Mouse (Mus musculus) limb, embryonic 12.5 days (tissue): Measurements from ENCODE around the gene Cdk19. TPM values are rescaled to one million over a fixed set of nuclear protein-coding genes. Genes with fewer than 3 reads are reported as not detected.
A peak's percentile ranks its signal among the peaks of the same experiment; 100 is the strongest.

Experiments
- ATAC-seq: fragments of 200-750 bp; cut with Nextera tagmentation; 2 replicates; pipeline ENCODE4 v1.8.0; 2017; ENCODE audit warnings: low read depth, moderate TSS enrichment; ENCODE audit not compliant: insufficient number of reproducible peaks, insufficient read depth, low FRiP score, low TSS enrichment
- H3K27ac ChIP-seq: fragments of 300-500 bp; sonication (generic); 2 replicates; pipeline ENCODE4 v1.5.1; 2016; ENCODE audit warnings: mild to moderate bottlenecking, moderate library complexity
- H3K27me3 ChIP-seq: fragments of 300-500 bp; sonication (generic); 2 replicates; pipeline ENCODE4 v1.6.1; 2016; ENCODE audit warnings: mild to moderate bottlenecking, moderate library complexity
- H3K36me3 ChIP-seq: fragments of 300-500 bp; sonication (generic); 2 replicates; pipeline ENCODE4 v1.6.1; 2016; ENCODE audit warnings: mild to moderate bottlenecking, moderate library complexity
- H3K4me1 ChIP-seq: fragments of 300-500 bp; sonication (generic); replicated peaks from 2 replicates; pipeline ENCODE4 v1.6.1; 2016
- H3K4me2 ChIP-seq: fragments of 300-500 bp; sonication (generic); 2 replicates; pipeline ENCODE4 v1.6.1; 2016; ENCODE audit warnings: mild to moderate bottlenecking, moderate library complexity
- H3K4me3 ChIP-seq: fragments of 300-500 bp; sonication (generic); replicated peaks from 2 replicates; pipeline ENCODE4 v1.5.1; 2016; ENCODE audit warnings: mild to moderate bottlenecking
- H3K9ac ChIP-seq: fragments of 300-500 bp; sonication (generic); replicated peaks from 2 replicates; pipeline ENCODE4 v1.6.1; 2016; ENCODE audit warnings: mild to moderate bottlenecking, moderate library complexity
- H3K9me3 ChIP-seq: fragments of 300-500 bp; sonication (generic); 2 replicates; pipeline ENCODE4 v1.6.1; 2016; ENCODE audit warnings: mild to moderate bottlenecking, moderate library complexity
- WGBS: fragments of 180-500 bp; shearing (Covaris S2); methylation state at CpG from one replicate; pipeline ENCODE4 v1.1.7; 2016; 5-methylcytosine and 5-hydroxymethylcytosine counted together
- polyA plus RNA-seq: library from polyadenylated mRNA; unstranded; fragments of >200 nt; fragmentation: Nextera tagmentation; extraction: Ambion mirVana; gene quantifications from 2 replicates; pipeline ENCODE4 v1.2.1, GENCODE M21; 2016

The Cdk19 gene
- polyA plus RNA-seq, 1 experiment from 2014 or later, result 15.7 TPM

DNA sequence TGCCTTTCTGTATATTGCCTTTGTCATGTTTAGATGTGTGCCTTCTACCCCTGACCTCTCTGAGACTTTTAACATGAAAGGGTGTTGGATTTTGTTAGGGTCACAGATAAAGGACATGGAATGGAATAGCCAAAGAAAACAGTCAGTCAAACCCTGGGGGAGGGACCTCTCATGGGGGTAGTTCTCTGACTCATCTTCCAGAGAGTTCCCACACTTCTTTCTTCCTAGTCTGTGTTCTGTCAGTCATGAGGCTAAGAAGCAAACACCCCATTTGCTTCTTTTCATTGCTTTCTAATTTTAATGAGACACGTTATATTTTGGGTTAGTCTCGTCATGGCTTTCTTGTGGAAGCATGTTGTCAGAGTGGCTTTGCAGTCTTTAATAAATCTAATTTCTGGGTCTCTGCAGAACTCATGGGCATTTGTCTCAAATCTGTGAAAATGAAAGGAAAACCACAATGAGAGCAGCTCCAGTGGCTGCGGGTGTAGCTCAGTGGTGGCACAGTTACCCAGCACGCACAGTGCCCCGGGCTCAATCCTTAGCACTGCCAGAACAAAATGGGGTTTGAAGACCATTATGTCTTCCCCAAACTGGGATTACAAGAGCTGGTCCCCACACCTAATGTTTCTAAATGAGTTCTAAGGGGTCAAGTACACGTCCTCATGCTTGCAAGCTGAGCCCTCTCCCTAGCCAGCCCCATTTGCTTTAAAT is 149.9 kb downstream of the Cdk19 start:
- Histone ChIP-seq H3K27ac (no peak overlapping the region), H3K4me3 (no peak overlapping the region), H3K36me3 (peaks cover 1% of the 10 kb centered on the region; the same call in 1 of the 2 replicates), H3K4me2 (no peak overlapping the region), H3K27me3 (no peaks in the 10 kb centered on the region), H3K9ac (no peak overlapping the region), H3K9me3 (no peaks in the 10 kb centered on the region; the same call in 1 of the 2 replicates), H3K4me1 (0 out of 2 replicates have a peak, but pooled peaks cover 7% of the 10 kb centered on the region)
- WGBS, result 88% methylated on average over 6 of the region's 6 CpGs
- no peak for ATAC-seq

GRCm38 (mm10) chr10:40491131-40491530 is 151.8 kb downstream of the Cdk19 start:
- Histone ChIP-seq H3K4me1 (0 out of 2 replicates have a peak, but pooled peaks cover 7% of the 10 kb centered on the region), H3K9ac (no peak overlapping the region), H3K36me3 (no peaks in the 10 kb centered on the region), H3K27ac (no peak overlapping the region), H3K9me3 (no peaks in the 10 kb centered on the region; the same call in 1 of the 2 replicates), H3K27me3 (no peaks in the 10 kb centered on the region), H3K4me3 (no peak overlapping the region), H3K4me2 (no peak overlapping the region)
- WGBS, result 93% methylated on average over 7 of the region's 7 CpGs
- no peak for ATAC-seq

DNA sequence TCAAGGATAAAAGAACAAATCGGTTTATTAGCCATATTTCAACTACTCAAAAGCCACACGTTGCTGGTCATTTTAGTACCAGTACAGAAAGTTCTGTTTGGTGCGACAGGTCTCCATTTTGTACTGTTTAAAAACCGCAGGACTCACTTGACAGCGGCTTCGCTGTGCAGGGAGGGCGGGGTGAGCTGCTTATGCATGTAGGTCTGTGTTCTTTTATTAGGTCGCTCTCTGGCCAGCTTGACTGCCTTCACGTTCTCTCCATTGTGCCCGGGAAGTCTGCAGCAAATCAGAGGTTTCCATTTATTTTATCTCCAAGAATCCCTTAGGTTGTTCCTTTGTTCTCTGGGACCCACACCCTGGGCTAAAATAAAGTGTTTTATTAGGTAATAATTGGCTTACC is 152.4 kb downstream of the Cdk19 start:
- no peak overlapping the region for H3K4me3 ChIP-seq
- no peaks in the 10 kb centered on the region for H3K36me3 ChIP-seq
- no peak overlapping the region for H3K9ac ChIP-seq
- no peak overlapping the region for H3K4me2 ChIP-seq
- WGBS, result 69% methylated on average over 10 of the region's 10 CpGs
- H3K9me3 ChIP-seq, result no peaks in the 10 kb centered on the region; the same call in 1 of the 2 replicates
- no peaks in the 10 kb centered on the region for H3K27me3 ChIP-seq
- no peak overlapping the region for H3K27ac ChIP-seq
- no peak for ATAC-seq
- 0 out of 2 replicates have a peak, but pooled peaks cover 7% of the 10 kb centered on the region for H3K4me1 ChIP-seq

GRCm38 (mm10) chr10:40494181-40495162 is 155.1 kb downstream of the Cdk19 start:
- no peaks in the 10 kb centered on the region; the same call in 1 of the 2 replicates for H3K9me3 ChIP-seq
- H3K36me3 ChIP-seq, result no peaks in the 10 kb centered on the region
- no peak for ATAC-seq
- no peak overlapping the region for H3K4me3 ChIP-seq
- no peak overlapping the region for H3K27ac ChIP-seq
- 78% methylated on average over 9 of the region's 9 CpGs for WGBS
- H3K9ac ChIP-seq, result no peak overlapping the region
- peaks cover 12% of the 10 kb centered on the region for H3K4me1 ChIP-seq
- H3K27me3 ChIP-seq, result no peaks in the 10 kb centered on the region
- no peak overlapping the region for H3K4me2 ChIP-seq

GRCm38 (mm10) chr10:40497301-40498041 is 158.1 kb downstream of the Cdk19 start:
- H3K36me3 ChIP-seq, result no peaks in the 10 kb centered on the region
- no peak overlapping the region for H3K9ac ChIP-seq
- peaks cover 20% of the 10 kb centered on the region for H3K4me1 ChIP-seq
- no peak for ATAC-seq
- no peaks in the 10 kb centered on the region for H3K27me3 ChIP-seq
- H3K9me3 ChIP-seq, result no peaks in the 10 kb centered on the region
- no peak overlapping the region for H3K4me2 ChIP-seq
- no peak overlapping the region for H3K4me3 ChIP-seq
- WGBS, result 53% methylated on average over 9 of the region's 9 CpGs
- H3K27ac ChIP-seq, result peak overlapping the region; percentile 62; the same call in 1 of the 2 replicates

DNA sequence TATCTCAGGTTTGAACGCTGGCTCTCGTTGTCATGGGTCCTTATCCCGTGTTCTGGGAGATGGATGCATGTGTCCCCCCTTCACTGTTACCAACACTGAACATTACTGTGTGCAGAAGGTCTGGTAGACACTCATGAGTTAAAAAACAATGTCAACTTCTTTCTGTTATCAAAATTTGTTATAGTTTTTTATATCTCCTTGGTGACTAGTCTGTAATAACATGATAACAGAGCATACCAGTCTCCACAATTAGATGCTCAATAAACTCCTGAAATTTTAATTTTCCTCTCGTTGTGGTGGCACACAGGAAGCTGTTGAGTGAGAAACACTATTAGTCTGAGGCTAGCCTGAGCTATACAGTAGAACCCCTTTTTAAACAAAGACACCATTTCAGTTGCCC is 159.1 kb downstream of the Cdk19 start:
- Histone ChIP-seq H3K4me1 (peaks cover 20% of the 10 kb centered on the region), H3K4me3 (no peak overlapping the region), H3K9ac (no peak overlapping the region), H3K4me2 (no peak overlapping the region), H3K36me3 (no peaks in the 10 kb centered on the region), H3K27me3 (no peaks in the 10 kb centered on the region), H3K9me3 (no peaks in the 10 kb centered on the region), H3K27ac (no peak overlapping the region)
- no peak for ATAC-seq
- 93% methylated on average over 4 of the region's 4 CpGs for WGBS

DNA sequence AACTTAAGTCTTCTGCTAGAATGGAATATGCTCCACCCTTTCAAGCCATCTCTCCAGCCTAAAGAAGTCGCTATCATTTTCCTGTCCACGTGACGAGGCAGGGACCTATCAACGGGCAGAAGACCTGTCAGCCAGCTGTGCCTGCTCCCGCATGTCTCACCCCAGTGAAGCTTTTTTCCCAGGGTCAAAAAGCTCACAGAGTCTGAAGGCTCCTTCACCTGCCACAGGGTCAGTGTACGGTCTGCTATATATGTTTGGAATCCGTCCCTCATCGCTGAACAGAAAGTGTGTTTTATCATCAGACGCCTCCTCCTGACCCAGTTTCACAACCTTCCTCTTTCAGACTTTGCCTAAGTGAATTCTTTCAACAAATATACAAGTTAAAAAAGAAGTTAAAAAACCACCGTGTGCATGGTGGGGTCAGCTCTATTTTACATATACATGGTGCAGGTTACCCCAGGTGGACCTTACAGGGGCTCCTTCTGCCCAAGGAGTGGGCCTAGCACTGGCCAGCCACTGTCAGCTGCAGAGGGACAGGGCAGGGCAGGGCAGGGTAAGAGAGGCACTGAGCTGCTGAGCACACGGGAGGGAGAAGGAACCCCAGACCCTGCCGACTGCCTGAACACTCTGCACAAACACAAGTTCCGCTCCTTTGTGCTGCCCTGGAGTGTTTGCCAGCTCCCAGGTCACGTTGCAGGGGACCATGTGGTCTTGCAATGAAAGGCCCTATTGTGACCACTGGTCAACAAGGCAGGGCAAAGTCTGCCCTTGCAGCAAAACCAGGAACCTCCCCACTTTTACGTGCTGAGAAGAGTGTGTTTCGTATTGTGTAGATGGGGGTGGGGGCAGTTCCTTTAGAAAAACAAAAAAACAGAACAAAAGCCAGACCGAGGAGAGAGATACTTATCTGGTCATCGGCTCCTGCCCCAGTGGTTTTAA is 160.2 kb downstream of the Cdk19 start:
- no peaks in the 10 kb centered on the region for H3K36me3 ChIP-seq

GRCm38 (mm10) chr10:40500723-40501245 is 161.4 kb downstream of the Cdk19 start:
- Histone ChIP-seq H3K4me3 (no peak overlapping the region), H3K27ac (no peak overlapping the region), H3K36me3 (no peaks in the 10 kb centered on the region), H3K27me3 (no peaks in the 10 kb centered on the region), H3K9me3 (no peaks in the 10 kb centered on the region), H3K4me2 (no peak overlapping the region), H3K4me1 (peaks cover 20% of the 10 kb centered on the region), H3K9ac (no peak overlapping the region)
- no peak for ATAC-seq
- WGBS, result 93% methylated on average over 7 of the region's 7 CpGs

More for the DNA sequence above, 160.2 kb downstream of the Cdk19 start:
- Histone ChIP-seq H3K9ac (no peak overlapping the region), H3K4me2 (no peak overlapping the region), H3K27ac (peak overlapping the region; percentile 78), H3K4me1 (peaks cover 20% of the 10 kb centered on the region), H3K9me3 (no peaks in the 10 kb centered on the region), H3K27me3 (no peaks in the 10 kb centered on the region), H3K4me3 (no peak overlapping the region)
- 66% methylated on average over 18 of the region's 18 CpGs for WGBS
- ATAC-seq, result no peak

DNA sequence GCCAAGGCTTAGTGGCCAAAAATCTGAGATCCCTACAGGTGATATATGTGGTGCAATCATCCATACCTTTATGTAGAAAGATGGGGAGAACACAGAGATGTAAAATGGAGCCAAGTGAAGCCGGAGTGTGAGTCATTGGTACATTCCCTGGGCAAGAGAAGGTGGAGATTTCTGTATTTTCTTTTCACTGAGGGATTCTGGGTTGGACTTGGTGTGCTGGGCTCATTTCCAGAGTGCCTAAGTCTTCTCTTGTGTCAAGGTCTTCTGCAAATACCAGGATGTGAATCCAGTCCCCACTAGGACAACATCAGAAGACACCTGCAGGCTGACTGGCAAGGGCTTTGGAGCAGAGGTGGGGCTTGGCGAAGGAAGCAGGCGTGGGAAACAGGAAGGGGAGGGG is 163.4 kb downstream of the Cdk19 start:
- 77% methylated on average over 3 of the region's 3 CpGs for WGBS
- Histone ChIP-seq H3K27me3 (no peaks in the 10 kb centered on the region), H3K9me3 (no peaks in the 10 kb centered on the region), H3K4me1 (peaks cover 18% of the 10 kb centered on the region), H3K4me2 (no peak overlapping the region), H3K4me3 (no peak overlapping the region), H3K27ac (no peak overlapping the region), H3K36me3 (no peaks in the 10 kb centered on the region), H3K9ac (no peak overlapping the region)
- no peak for ATAC-seq

GRCm38 (mm10) chr10:40510356-40510755 is 171.0 kb downstream of the Cdk19 start:
- 94% methylated on average over 5 of the region's 5 CpGs for WGBS
- Histone ChIP-seq H3K4me2 (no peak overlapping the region), H3K9me3 (no peaks in the 10 kb centered on the region), H3K4me1 (peaks cover 25% of the 10 kb centered on the region), H3K9ac (no peak overlapping the region), H3K36me3 (no peaks in the 10 kb centered on the region), H3K4me3 (no peak overlapping the region), H3K27ac (peak overlapping the region; percentile 87), H3K27me3 (no peaks in the 10 kb centered on the region)
- no peak for ATAC-seq
